8 mouse cellular contexts compared by ENCODE assay signal in the genomic region with DNA sequence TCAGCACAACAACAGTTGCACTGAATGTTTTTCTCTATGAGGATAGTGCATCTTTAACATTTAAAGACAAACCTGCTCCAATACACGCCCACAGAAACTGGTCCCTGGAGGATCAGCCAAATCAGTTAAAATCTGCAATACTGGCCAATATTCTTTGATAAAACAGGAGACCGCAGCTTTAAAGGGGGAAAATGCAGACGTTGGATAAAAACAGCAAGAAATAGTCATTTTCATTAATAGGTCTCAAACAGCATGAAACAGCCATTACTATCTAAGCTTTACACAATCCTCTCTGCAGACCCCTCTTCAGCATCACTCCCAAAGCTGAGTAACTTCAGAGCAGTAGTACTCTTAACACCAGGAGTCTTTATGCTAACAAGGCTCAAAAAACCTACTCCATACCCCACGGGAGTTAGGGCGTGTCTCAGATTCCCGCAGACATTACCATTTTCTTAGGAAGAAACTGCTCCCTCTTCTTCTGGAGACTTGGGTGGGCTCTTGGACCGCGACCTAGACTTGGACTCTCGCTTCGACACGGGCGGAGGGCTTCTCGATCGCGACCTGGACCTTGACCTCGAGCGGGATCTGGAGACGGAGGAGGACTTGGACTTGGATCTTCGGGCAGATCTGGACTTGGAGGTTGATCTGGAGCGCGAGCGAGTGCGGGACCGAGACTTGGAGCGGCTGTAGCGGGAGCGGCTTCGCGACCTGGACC. TPM values are rescaled to one million over a fixed set of nuclear protein-coding genes. Genes with fewer than 3 reads are reported as not detected.
DNase-seq lines count a peak whose midpoint lies in the region; ATAC-seq and TF ChIP-seq lines count a peak whose summit lies in the region.

No protein-coding gene starts in this region.

- WGBS in embryonic facial prominence, embryonic 10.5 days = under 1% methylated on average over 29 of the region's 29 CpGs
- WGBS in midbrain, postnatal 0 days = under 1% methylated on average over 29 of the region's 29 CpGs

- TF ChIP-seq CTCF in midbrain, postnatal 0 days (IDR thresholded peaks at IDR 0.05) = no peak

- peak overlapping the region; percentile 79 for H3K4me3 ChIP-seq in erythroblast, embryonic 14.5 days (replicated peaks)
- H3K4me3 ChIP-seq in embryonic facial prominence, embryonic 10.5 days = peak overlapping the region; percentile 81
- H3K4me3 ChIP-seq in midbrain, postnatal 0 days (ENCODE audit: low read depth, low read length) = peak overlapping the region; percentile 73

- peak overlapping the region; percentile 91 for H3K9ac ChIP-seq in midbrain, postnatal 0 days (replicated peaks; ENCODE audit: low read length, poor library complexity, severe bottlenecking)

- no peaks in the 10 kb centered on the region for H3K9me3 ChIP-seq in erythroblast, embryonic 14.5 days (ENCODE audit: control insufficient read depth, low read length)
- H3K9me3 ChIP-seq in embryonic facial prominence, embryonic 10.5 days = no peaks in the 10 kb centered on the region
- no peaks in the 10 kb centered on the region for H3K9me3 ChIP-seq in midbrain, postnatal 0 days (ENCODE audit: low read length)

- H3K27ac ChIP-seq in embryonic facial prominence, embryonic 10.5 days (replicated peaks) = peak overlapping the region; percentile 97
- H3K27ac ChIP-seq in midbrain, postnatal 0 days (ENCODE audit: low read depth, low read length) = peak overlapping the region; percentile 98

- H3K4me1 ChIP-seq in erythroblast, embryonic 14.5 days (ENCODE audit: control insufficient read depth) = peaks cover 51% of the 10 kb centered on the region
- peaks cover 24% of the 10 kb centered on the region for H3K4me1 ChIP-seq in embryonic facial prominence, embryonic 10.5 days
- peaks cover 11% of the 10 kb centered on the region; the same call in 1 of the 2 replicates for H3K4me1 ChIP-seq in midbrain, postnatal 0 days (ENCODE audit: insufficient read depth, low read length)

- ATAC-seq in erythroblast, adult 5-6 weeks (replicated peaks; ENCODE audit: low FRiP score, poor library complexity, severe bottlenecking) = no peak
- ATAC-seq in midbrain, postnatal 0 days (ENCODE audit: low FRiP score) = no peak

- no peaks in the 10 kb centered on the region for H3K27me3 ChIP-seq in erythroblast, embryonic 14.5 days (ENCODE audit: control insufficient read depth)
- no peaks in the 10 kb centered on the region for H3K27me3 ChIP-seq in embryonic facial prominence, embryonic 10.5 days (replicated peaks; ENCODE audit: low read depth, poor library complexity, severe bottlenecking)
- no peaks in the 10 kb centered on the region for H3K27me3 ChIP-seq in midbrain, postnatal 0 days (ENCODE audit: insufficient read depth, low read length)

- DNase-seq in 3T3-L1 (ENCODE audit: low read depth, low spot score) = peak; percentile 45
- DNase-seq in embryonic facial prominence, embryonic 10.5 days (ENCODE audit: low spot score) = no peak
- DNase-seq in kidney, adult 8-10 months = peak; percentile 65 to 72
- DNase-seq in midbrain, postnatal 0 days (ENCODE audit: low spot score) = peak; percentile 17
- no peak for DNase-seq in thymus, adult 18-20 months
- no peak for DNase-seq in cerebellum, adult 11 months

- H3K4me2 ChIP-seq in midbrain, postnatal 0 days (ENCODE audit: low read depth, low read length, poor library complexity, severe bottlenecking) = peak overlapping the region; percentile 51

- H3K36me3 ChIP-seq in erythroblast, embryonic 14.5 days (ENCODE audit: control insufficient read depth) = peaks cover 55% of the 10 kb centered on the region
- H3K36me3 ChIP-seq in embryonic facial prominence, embryonic 10.5 days (replicated peaks) = peaks cover 53% of the 10 kb centered on the region
- H3K36me3 ChIP-seq in midbrain, postnatal 0 days (ENCODE audit: insufficient read depth, low read length) = peaks cover 11% of the 10 kb centered on the region; the same call in 1 of the 2 replicates

RNA-seq across cellular contexts. Expression of gene Mfsd11, which starts 0.5 kb away (rescaled TPM):
- polyA plus RNA-seq in erythroblast, embryonic 14.5 days (2012) = 0.91 and 1.2 TPM in 2 replicates
- total RNA-seq in erythroblast, adult 5-6 weeks (2015; ENCODE audit: low replicate concordance) = 9.2 and 35.0 TPM in 2 replicates
- 3.4 and 3.5 TPM in 2 replicates for total RNA-seq in erythroblast, adult 5-6 weeks (2017; ENCODE audit: low replicate concordance)
- 23.8 and 26.8 TPM in 2 replicates for polyA plus RNA-seq in embryonic facial prominence, embryonic 10.5 days (2016; fragmentation: Nextera tagmentation; extraction: Ambion mirVana)
- 36.0 and 57.0 TPM in 2 replicates for total RNA-seq in midbrain, postnatal 0 days (2014; rRNA removed)
- polyA plus RNA-seq in midbrain, postnatal 0 days (2015; fragmentation: Nextera tagmentation; extraction: Ambion mirVana) = 54.8 and 64.1 TPM in 2 replicates

RNA-seq across cellular contexts. Expression of gene Srsf2, which starts 1.2 kb away (rescaled TPM):
- polyA plus RNA-seq in erythroblast, embryonic 14.5 days (2012) = 109 and 111 TPM in 2 replicates
- 308 and 417 TPM in 2 replicates for total RNA-seq in erythroblast, adult 5-6 weeks (2015; ENCODE audit: low replicate concordance)
- 97.0 and 120 TPM in 2 replicates for total RNA-seq in erythroblast, adult 5-6 weeks (2017; ENCODE audit: low replicate concordance)
- polyA plus RNA-seq in embryonic facial prominence, embryonic 10.5 days (2016; fragmentation: Nextera tagmentation; extraction: Ambion mirVana) = 890 and 902 TPM in 2 replicates
- 196 and 259 TPM in 2 replicates for total RNA-seq in midbrain, postnatal 0 days (2014; rRNA removed)
- polyA plus RNA-seq in midbrain, postnatal 0 days (2015; fragmentation: Nextera tagmentation; extraction: Ambion mirVana) = 460 and 484 TPM in 2 replicates

RNA-seq across cellular contexts. Expression of gene Jmjd6, which starts 8.5 kb away (rescaled TPM):
- 3.6 and 5.9 TPM in 2 replicates for polyA plus RNA-seq in erythroblast, embryonic 14.5 days (2012)
- total RNA-seq in erythroblast, adult 5-6 weeks (2015; ENCODE audit: low replicate concordance) = 12.5 and 24.2 TPM in 2 replicates
- total RNA-seq in erythroblast, adult 5-6 weeks (2017; ENCODE audit: low replicate concordance) = 10.7 and 13.9 TPM in 2 replicates
- 88.3 and 97.5 TPM in 2 replicates for polyA plus RNA-seq in embryonic facial prominence, embryonic 10.5 days (2016; fragmentation: Nextera tagmentation; extraction: Ambion mirVana)
- 38.1 and 43.6 TPM in 2 replicates for total RNA-seq in midbrain, postnatal 0 days (2014; rRNA removed)
- polyA plus RNA-seq in midbrain, postnatal 0 days (2015; fragmentation: Nextera tagmentation; extraction: Ambion mirVana) = 48.8 and 49.8 TPM in 2 replicates

RNA-seq across cellular contexts. Expression of gene Mettl23, which starts 8.7 kb away (rescaled TPM):
- 3.4 and 3.5 TPM in 2 replicates for polyA plus RNA-seq in erythroblast, embryonic 14.5 days (2012)
- total RNA-seq in erythroblast, adult 5-6 weeks (2015; ENCODE audit: low replicate concordance) = 11.3 and 11.5 TPM in 2 replicates
- 5.4 and 15.1 TPM in 2 replicates for total RNA-seq in erythroblast, adult 5-6 weeks (2017; ENCODE audit: low replicate concordance)
- 56.9 and 58.1 TPM in 2 replicates for polyA plus RNA-seq in embryonic facial prominence, embryonic 10.5 days (2016; fragmentation: Nextera tagmentation; extraction: Ambion mirVana)
- total RNA-seq in midbrain, postnatal 0 days (2014; rRNA removed) = 28.9 and 32.2 TPM in 2 replicates
- polyA plus RNA-seq in midbrain, postnatal 0 days (2015; fragmentation: Nextera tagmentation; extraction: Ambion mirVana) = 47.4 and 48.4 TPM in 2 replicates

RNA-seq across cellular contexts. Expression of gene Mxra7, which starts 23.9 kb away (rescaled TPM):
- polyA plus RNA-seq in erythroblast, embryonic 14.5 days (2012) = 0.03 and 0.05 TPM in 2 replicates
- total RNA-seq in erythroblast, adult 5-6 weeks (2015; ENCODE audit: low replicate concordance) = 4.2 TPM in 1 of 2 replicates, not detected in the other
- not detected in 2 replicates for total RNA-seq in erythroblast, adult 5-6 weeks (2017; ENCODE audit: low replicate concordance)
- 18.1 and 23.2 TPM in 2 replicates for polyA plus RNA-seq in embryonic facial prominence, embryonic 10.5 days (2016; fragmentation: Nextera tagmentation; extraction: Ambion mirVana)
- total RNA-seq in midbrain, postnatal 0 days (2014; rRNA removed) = 23.3 and 39.1 TPM in 2 replicates
- 29.3 and 32.1 TPM in 2 replicates for polyA plus RNA-seq in midbrain, postnatal 0 days (2015; fragmentation: Nextera tagmentation; extraction: Ambion mirVana)

Comparison
In these comparisons a context has a peak if more than half of its experiments do, and no peak if none do; other contexts are left out.
1. DNase-seq: peak in 3T3-L1 (single experiment), kidney, adult 8-10 months (2 of 2) and midbrain, postnatal 0 days (single experiment); none in embryonic facial prominence, embryonic 10.5 days (single experiment), thymus, adult 18-20 months (0 of 2) and cerebellum, adult 11 months (single experiment).
2. RNA of gene Mfsd11, which starts 0.5 kb away (polyA plus RNA-seq): 54.8 to 64.1 TPM in midbrain, postnatal 0 days and 23.8 to 26.8 TPM in embryonic facial prominence, embryonic 10.5 days; 0.91 to 1.2 TPM in erythroblast, embryonic 14.5 days; every median in the first group is over 10 times any median in the second.
3. Peak in every context shown above with its lines, with median percentiles within 50 percentile points of each other: H3K4me3 ChIP-seq.